Mouse (Mus musculus): ENCODE measurements at regions not wholly inside any gene's neighbourhood (a gene's known extent, or its start where the extent isn't known, plus 50 kb on each side); places are given as distances from the start of the nearest gene placed in this dataset.

- TF ChIP-seq CTCF (IDR thresholded peaks at IDR 0.05; ENCODE audit: extremely low read depth, insufficient read length, insufficient replicate concordance, low read depth, low read length) (no peak), POLR2A (IDR thresholded peaks at IDR 0.05; ENCODE audit: low read depth, low read length) (no peak)
Observed at GRCm38 (mm10) chr2:128278124-128278432, 152.2 kb downstream of the Bcl2l11 start.

All from small intestine, adult 2 months (tissue).